Mouse (Mus musculus) CH12.LX (cell line): ENCODE data around the gene Emilin3.

Experiments
- CTCF ChIP-seq, 2 experiments: IDR thresholded peaks in 1 of 2; conservative IDR thresholded peaks in 1 of 2; 2 replicates each; pipeline ENCODE4 v1.5.1; 2011 to 2012; ENCODE audit warnings: low read depth in 2 of 2, low read length in 2 of 2, improper control_type of control experiment in 1 of 2, inconsistent platforms in 1 of 2, mild to moderate bottlenecking in 1 of 2, moderate library complexity in 1 of 2
- HCFC1 ChIP-seq: IDR thresholded peaks from 2 replicates; pipeline ENCODE4 v1.6.1; 2012; ENCODE audit warnings: low read depth, mild to moderate bottlenecking, inconsistent platforms, low read length, improper control_type of control experiment
- MYC ChIP-seq: IDR thresholded peaks from 2 replicates; pipeline ENCODE4 v1.6.1; 2011; ENCODE audit warnings: low read depth, mild to moderate bottlenecking, improper control_type of control experiment, low read length
- ZMIZ1 ChIP-seq: IDR thresholded peaks from 2 replicates; pipeline ENCODE4 v1.6.1; 2012; ENCODE audit warnings: low read depth, mild to moderate bottlenecking, inconsistent platforms, low read length, improper control_type of control experiment

DNA sequence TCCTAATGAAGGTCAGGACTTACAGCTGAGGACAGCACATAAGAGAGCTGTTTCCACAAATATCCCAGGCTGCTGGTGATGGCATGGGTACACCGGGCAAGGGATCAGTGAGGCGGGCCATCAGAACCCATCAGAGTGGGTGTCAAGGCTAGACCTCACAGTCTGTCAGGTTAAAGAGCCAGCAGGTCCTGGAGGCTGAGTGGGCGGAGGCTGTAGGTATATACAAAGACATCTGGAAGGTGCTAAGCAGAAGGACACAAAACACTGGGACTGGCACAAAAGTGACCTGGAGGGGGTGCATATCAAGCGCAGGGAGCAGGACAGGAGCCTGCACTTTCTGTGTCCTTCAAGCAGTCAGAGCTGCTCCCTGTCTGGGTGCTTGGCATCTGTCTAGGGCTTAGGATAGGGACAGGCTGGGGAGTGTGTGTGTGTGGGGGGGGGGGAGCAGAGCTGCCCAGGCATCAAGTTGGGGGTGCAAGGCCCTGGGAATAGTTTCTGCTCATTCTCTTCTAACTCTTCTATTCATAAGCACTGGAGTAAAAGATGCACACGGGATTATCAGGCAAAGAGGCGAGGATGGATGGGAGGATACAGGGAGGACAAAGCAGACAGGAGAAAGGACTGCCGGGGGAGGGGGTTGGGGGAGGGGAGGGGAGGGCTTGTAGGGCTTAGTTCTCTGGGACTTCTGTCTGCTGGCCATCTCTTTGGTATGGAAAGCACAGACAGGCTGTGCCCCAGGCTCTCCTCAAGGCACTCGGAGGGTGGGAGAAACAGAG is 6.2 kb upstream of the Emilin3 start:
- TF ChIP-seq HCFC1 (no peak), MYC (no peak), ZMIZ1 (no peak), CTCF (conservative IDR thresholded peaks at IDR 0.05 in 1 of 2, IDR thresholded peaks at IDR 0.05 in 1 of 2; ENCODE audit: low read depth in 2 of 2, low read length in 2 of 2) (no peak)
